Mouse (Mus musculus) embryo, embryonic 10 days (tissue): ENCODE measurements around the gene Rps6kc1.
"Not testable (repeated sequence)": the region's sequence is repeated elsewhere in the genome, so short reads cannot be mapped to it uniquely, and the experiment has no call there.

ENCODE experiments used
- DNase-seq: peaks from one replicate; pipeline ENCODE4 v3.0.0-alpha.2; 2015; ENCODE audit warnings: low spot score

Rps6kc1 gene

DNA sequence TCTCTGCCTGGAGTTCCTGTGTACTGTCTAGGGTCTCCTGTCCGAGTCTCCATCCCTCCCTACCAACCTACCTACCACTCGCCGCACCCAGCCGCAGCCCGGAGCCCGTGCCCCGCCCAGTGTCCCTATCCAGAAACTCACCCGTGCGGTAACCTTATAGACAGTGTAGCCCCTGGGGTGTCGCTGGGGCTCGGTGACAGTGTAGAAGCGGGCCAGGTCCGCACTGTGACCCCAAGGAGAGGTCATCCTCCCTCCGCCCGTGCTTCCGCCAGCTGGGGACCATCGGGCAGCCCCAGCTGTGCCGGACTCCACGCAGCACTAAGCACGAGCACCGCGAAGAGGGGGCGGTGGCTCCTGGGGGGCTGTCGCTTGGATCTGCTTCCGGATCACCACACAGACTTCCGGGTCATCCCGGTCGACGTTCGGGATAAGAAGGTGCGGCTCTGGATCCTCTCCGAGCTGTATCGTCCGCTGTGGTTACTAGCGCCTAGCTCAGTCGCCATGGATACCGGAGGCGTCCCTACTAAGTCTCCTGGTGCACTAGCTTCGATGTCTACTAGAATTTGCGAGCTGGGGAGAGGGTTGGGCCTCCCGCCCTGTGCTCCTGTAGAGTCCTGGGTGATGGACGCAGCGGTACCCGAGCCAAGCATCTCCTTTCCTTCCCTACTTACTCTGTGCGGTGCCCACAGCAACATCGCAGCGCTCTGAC, at the start of gene Rps6kc1:
Rps6kc1 (minus strand) TSS at position 356 of the 709 bp plus-strand sequence.
- peak; percentile 86 for DNase-seq

DNA sequence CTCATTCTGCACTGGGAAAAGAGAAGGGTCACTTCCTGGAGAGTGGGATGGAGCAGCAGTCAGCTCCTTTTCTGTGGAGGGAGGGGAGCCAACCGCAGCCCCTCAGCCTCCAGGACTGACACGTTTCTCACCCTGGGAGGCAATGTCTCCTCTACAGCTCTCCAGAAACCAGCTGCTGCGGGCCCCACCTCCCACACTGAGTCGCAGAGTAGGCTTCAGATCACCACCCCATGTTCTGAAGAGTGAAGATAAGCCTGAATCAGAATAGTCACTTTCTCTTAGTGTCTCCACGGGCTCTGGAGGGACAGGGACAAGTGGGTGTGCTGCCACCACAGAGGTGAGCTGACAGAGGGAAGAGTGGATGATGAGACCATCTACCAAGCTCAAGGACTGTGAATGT, 47.3 kb upstream of the Rps6kc1 start:
- DNase-seq: no peak

DNA sequence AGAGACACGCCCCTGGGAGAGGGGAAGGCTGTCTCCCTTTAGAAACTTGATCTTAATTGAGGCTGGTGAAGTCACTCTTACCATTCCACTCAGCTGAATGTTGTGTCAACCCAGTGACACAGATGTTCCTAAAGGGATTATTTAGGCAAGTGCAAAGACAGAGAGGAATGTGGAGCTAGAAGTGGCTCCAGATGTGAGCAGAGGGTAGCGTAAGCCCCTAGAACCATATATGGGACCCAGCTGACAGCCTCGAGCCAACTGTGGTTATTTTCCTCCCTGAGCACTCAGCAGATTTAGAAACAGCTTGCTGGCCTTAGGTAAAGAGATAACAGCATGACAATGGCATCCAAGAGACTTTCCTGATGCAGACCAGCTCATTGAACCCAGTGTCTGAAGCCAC, 41.4 kb upstream of the Rps6kc1 start:
- DNase-seq: no peak

DNA sequence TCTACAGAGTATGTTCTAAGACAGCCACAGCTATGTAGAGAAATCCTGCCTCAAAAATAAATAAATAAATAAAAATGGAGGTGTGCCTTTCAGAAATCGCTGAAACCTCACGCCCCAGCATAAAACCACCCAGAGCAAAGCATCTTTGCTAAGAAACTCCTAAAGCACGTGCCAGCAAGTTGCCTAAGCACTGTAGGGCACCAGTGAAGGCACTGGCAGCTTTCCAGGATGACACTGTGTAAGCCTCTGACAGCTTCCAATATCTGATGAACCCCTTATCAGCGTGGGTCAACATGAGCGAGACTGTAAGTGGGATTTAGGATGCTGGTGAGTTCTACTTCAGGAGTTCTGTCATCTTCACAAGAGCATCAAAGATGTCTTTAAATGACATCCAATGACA, 39.4 kb upstream of the Rps6kc1 start:
- no peak for DNase-seq

DNA sequence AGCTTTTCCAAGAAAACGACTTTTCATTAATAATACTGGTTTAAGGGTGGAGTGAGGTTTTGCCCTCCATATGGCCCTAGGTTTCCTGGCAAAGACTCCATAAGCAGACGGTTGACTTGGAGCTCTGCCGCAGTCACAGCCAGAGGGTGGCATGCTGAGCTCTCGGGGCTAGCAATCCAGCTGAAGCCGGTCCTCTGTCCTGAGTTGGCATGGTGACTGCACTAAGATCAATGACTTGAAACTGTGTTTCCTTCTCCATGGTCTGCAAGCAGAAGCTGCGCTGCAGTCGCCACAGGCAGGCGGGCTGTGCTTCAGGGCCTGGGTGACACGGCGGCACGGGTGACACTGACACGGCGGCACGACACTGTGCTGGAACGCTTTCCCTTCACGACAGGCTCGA, 37.3 kb upstream of the Rps6kc1 start:
- DNase-seq: no peak

GRCm38 (mm10) chr1:190948439-190948838, 36.9 kb upstream of the Rps6kc1 start:
- DNase-seq: no peak

- no peak for DNase-seq
Observed at GRCm38 (mm10) chr1:190947986-190948385, 36.4 kb upstream of the Rps6kc1 start.

GRCm38 (mm10) chr1:190944109-190944760, 32.7 kb upstream of the Rps6kc1 start:
- DNase-seq: peak; percentile 88

- no peak for DNase-seq
Observed at GRCm38 (mm10) chr1:190939803-190940202, 28.2 kb upstream of the Rps6kc1 start.

DNA sequence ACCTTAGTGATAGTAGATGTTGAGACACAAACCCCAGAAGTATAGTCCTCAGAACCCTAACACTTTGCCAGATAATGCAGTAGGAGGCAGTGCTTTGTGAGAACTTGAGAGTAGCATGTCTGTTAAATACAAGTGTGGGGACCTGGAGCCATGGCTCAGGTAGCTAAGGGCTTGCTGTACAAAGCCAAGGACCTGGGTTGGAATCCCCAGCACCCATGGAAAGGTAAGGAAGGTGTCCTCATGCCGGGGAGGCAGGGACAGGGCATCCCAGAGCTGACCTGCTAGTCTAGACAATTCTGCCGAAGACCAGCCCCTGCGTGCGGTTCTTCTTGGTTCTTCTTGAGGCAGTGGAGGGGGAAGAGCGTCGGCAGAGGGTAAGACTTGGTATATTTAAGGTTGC, 18.6 kb upstream of the Rps6kc1 start:
- DNase-seq: no peak

DNA sequence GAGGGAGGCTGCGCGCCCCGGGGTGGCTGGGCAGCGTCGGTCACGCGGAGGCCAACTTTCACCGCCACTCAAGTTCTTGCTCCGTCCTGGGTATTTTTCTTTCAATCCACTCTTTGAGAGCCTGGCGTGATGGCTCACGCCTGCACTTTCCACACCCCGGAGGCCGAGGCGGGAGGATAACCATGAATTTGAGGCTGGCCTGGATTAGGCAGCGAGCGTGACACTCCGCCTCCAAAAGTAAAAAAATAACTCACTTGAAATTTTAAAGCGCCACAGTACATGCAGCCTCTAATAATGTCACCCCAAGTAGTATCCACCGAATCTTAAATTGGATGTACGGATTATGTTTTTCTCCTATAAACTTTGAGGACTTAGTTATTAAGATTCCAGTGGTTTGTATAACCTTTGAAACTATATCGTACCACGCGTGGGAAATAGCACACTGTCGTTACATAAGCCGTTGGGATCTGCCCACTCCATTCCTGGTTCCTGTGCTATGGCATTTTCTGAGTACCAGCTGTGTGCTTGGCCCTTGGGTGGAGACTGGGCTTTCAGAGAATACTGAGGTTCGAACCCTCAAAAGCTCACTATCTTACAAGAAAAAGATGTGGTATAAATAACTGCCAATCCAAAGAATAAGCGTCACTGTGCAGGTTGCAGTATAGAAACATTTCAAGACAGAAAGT, 17.6 kb upstream of the Rps6kc1 start:
- DNase-seq: peak; percentile 20

- peak; percentile 99 for DNase-seq
Observed at GRCm38 (mm10) chr1:190928370-190929009, 16.9 kb upstream of the Rps6kc1 start.

GRCm38 (mm10) chr1:190927751-190928369, 16.3 kb upstream of the Rps6kc1 start:
- peak; percentile 36 for DNase-seq

- DNase-seq: no peak
Observed at GRCm38 (mm10) chr1:190927311-190927710, 15.7 kb upstream of the Rps6kc1 start.

GRCm38 (mm10) chr1:190924812-190925211, 13.2 kb upstream of the Rps6kc1 start, which contains the start of gene Angel2:
TSS of gene Angel2 (plus strand) at chr1:190925112.
- not testable (repeated sequence) for DNase-seq

- DNase-seq: no peak
Observed at GRCm38 (mm10) chr1:190919725-190920469, 8.3 kb upstream of the Rps6kc1 start.

DNA sequence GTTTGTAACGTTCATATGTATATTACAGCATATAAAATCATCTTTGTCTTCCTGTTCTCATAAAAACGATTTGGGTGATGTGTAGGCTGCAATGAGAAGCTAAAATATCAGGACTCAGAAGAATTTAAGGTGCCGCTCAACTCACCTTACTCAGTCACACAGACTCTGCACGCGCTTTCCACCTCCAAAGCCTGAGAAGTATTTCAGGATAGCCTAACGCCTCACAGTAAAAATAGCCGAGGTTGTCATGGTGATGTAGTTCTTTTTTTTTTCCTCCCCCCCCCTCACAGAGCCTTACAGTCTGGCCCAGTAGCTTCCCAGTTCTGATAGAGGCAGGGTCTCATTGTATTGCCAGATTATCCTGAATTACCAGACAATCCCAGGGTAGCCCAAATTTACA, 7.4 kb upstream of the Rps6kc1 start:
- DNase-seq: no peak

- DNase-seq: no peak
Observed at GRCm38 (mm10) chr1:190912623-190913022, 1.1 kb upstream of the Rps6kc1 start.

- DNase-seq: no peak
Observed at GRCm38 (mm10) chr1:190910836-190911235, 734 bp downstream of the Rps6kc1 start.

GRCm38 (mm10) chr1:190904714-190905113, 6.9 kb downstream of the Rps6kc1 start:
- DNase-seq: no peak

- no peak for DNase-seq
Observed at GRCm38 (mm10) chr1:190904136-190904535, 7.4 kb downstream of the Rps6kc1 start.
